In the genomic region with DNA sequence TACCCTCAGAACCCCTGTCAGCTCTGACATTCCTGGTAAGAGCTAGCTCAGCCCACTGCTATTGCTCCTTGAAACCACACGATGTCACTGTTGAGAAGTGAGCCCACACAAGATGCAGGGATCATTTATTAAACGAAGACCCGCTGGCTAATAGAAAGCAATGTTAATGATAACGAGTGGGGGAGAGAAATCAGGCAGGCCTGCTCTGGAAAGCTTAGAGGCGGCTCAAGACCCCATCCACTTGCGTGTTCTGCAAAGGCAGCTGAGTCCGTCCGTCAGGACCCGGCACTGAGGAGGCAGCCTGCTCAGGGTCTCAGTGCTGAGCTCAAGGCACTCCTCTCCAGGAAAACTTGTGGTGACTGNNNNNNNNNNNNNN, we compare ENCODE assay signal across 8 mouse cellular contexts. TPM values are rescaled to one million over a fixed set of nuclear protein-coding genes. Genes with fewer than 3 reads are reported as not detected.
DNase-seq lines count a peak whose midpoint lies in the region; ATAC-seq and TF ChIP-seq lines count a peak whose summit lies in the region.

No protein-coding gene starts in this region.

- DNase-seq in left cerebral cortex, adult 2 months (ENCODE audit: extremely low spot score in 1 of 2, low spot score in 2 of 2), result peak in 1 of 2 experiments; percentile 41
- DNase-seq in left cerebral cortex, adult 8-10 months (ENCODE audit: low spot score in 2 of 2), result no peak
- DNase-seq in liver, postnatal 0 days, result peak; percentile 31
- no peak for DNase-seq in T-cell, adult 2 months (ENCODE audit: low spot score)

- 0 out of 2 replicates have a peak overlapping the region, but pooled peaks have one; percentile 2 for H3K4me3 ChIP-seq in left cerebral cortex, adult 2 months
- H3K4me3 ChIP-seq in bone marrow, adult 2 months (replicated peaks; ENCODE audit: control insufficient read depth, low read depth, low read length), result no peak overlapping the region
- H3K4me3 ChIP-seq in forebrain, embryonic 13.5 days, result peak overlapping the region; percentile 32
- H3K4me3 ChIP-seq in intestine, embryonic 16.5 days (ENCODE audit: low read length), result peak overlapping the region; percentile 38
- H3K4me3 ChIP-seq in liver, postnatal 0 days (ENCODE audit: low read depth, low read length), result no peak overlapping the region
- H3K4me3 ChIP-seq in neural tube, embryonic 14.5 days (ENCODE audit: low read depth, low read length), result peak overlapping the region; percentile 23; the same call in 1 of the 2 replicates

- H3K27ac ChIP-seq in left cerebral cortex, adult 2 months, result no peak overlapping the region
- no peak overlapping the region for H3K27ac ChIP-seq in bone marrow, adult 2 months (ENCODE audit: control insufficient read depth, insufficient read depth, low read depth, low read length, poor library complexity)
- H3K27ac ChIP-seq in forebrain, embryonic 13.5 days, result no peak overlapping the region
- H3K27ac ChIP-seq in intestine, embryonic 16.5 days (ENCODE audit: low read length), result no peak overlapping the region
- H3K27ac ChIP-seq in liver, postnatal 0 days (ENCODE audit: low read depth), result no peak overlapping the region
- no peak overlapping the region for H3K27ac ChIP-seq in neural tube, embryonic 14.5 days (ENCODE audit: low read depth, low read length)

- peak; percentile 84 for ATAC-seq in forebrain, embryonic 13.5 days
- ATAC-seq in intestine, embryonic 16.5 days, result peak; percentile 82
- peak; percentile 29; the same call in 1 of the 2 replicates for ATAC-seq in liver, postnatal 0 days
- ATAC-seq in neural tube, embryonic 14.5 days (ENCODE audit: low read depth), result peak; percentile 88

- no peak for TF ChIP-seq EP300 in liver, postnatal 0 days (IDR thresholded peaks at IDR 0.05; ENCODE audit: low read depth)

- TF ChIP-seq CTCF in left cerebral cortex, adult 2 months (IDR thresholded peaks at IDR 0.05), result peak; percentile 67
- peak; percentile 38; the same call in 1 of the 2 replicates for TF ChIP-seq CTCF in bone marrow, adult 2 months (IDR thresholded peaks at IDR 0.05; ENCODE audit: control insufficient read depth, insufficient read depth, low read length)
- TF ChIP-seq CTCF in liver, postnatal 0 days (IDR thresholded peaks at IDR 0.05; ENCODE audit: low read depth), result peak; percentile 76

- 8% methylated on average over 9 of the region's 9 CpGs for WGBS in bone marrow, adult 2 months
- WGBS in forebrain, embryonic 13.5 days, result 1% methylated on average over 9 of the region's 9 CpGs
- WGBS in intestine, embryonic 16.5 days, result 3% methylated on average over 9 of the region's 9 CpGs
- 4% methylated on average over 9 of the region's 9 CpGs for WGBS in liver, postnatal 0 days (ENCODE audit: insufficient replicate concordance)
- WGBS in neural tube, embryonic 14.5 days, result 0% methylated on average over 9 of the region's 9 CpGs

- no peak for TF ChIP-seq POLR2A in bone marrow, adult 2 months (IDR thresholded peaks at IDR 0.05; ENCODE audit: borderline replicate concordance, control insufficient read depth, low read depth, low read length)

- H3K4me2 ChIP-seq in forebrain, embryonic 13.5 days, result peak overlapping the region; percentile 66
- peak overlapping the region; percentile 72 for H3K4me2 ChIP-seq in intestine, embryonic 16.5 days (ENCODE audit: low read depth, low read length)
- H3K4me2 ChIP-seq in liver, postnatal 0 days (ENCODE audit: low read depth, low read length), result peak overlapping the region; percentile 49
- H3K4me2 ChIP-seq in neural tube, embryonic 14.5 days (ENCODE audit: low read depth, low read length), result peak overlapping the region; percentile 62

- 0 out of 2 replicates have a peak, but pooled peaks cover 2% of the 10 kb centered on the region for H3K27me3 ChIP-seq in forebrain, embryonic 13.5 days
- H3K27me3 ChIP-seq in intestine, embryonic 16.5 days (replicated peaks; ENCODE audit: control insufficient read depth, insufficient read depth, low read length), result no peaks in the 10 kb centered on the region
- no peaks in the 10 kb centered on the region; the same call in 1 of the 2 replicates for H3K27me3 ChIP-seq in liver, postnatal 0 days (ENCODE audit: insufficient read depth, low read length)
- H3K27me3 ChIP-seq in neural tube, embryonic 14.5 days (ENCODE audit: control insufficient read depth, insufficient read depth, low read length), result no peaks in the 10 kb centered on the region

- no peaks in the 10 kb centered on the region for H3K4me1 ChIP-seq in bone marrow, adult 2 months (ENCODE audit: control insufficient read depth, insufficient read depth, low read length)
- peaks cover 5% of the 10 kb centered on the region; the same call in 1 of the 2 replicates for H3K4me1 ChIP-seq in forebrain, embryonic 13.5 days
- peaks cover 4% of the 10 kb centered on the region for H3K4me1 ChIP-seq in intestine, embryonic 16.5 days (ENCODE audit: control insufficient read depth, insufficient read depth, low read length)
- no peaks in the 10 kb centered on the region for H3K4me1 ChIP-seq in liver, postnatal 0 days (ENCODE audit: insufficient read depth)
- no peaks in the 10 kb centered on the region for H3K4me1 ChIP-seq in neural tube, embryonic 14.5 days (ENCODE audit: control insufficient read depth, insufficient read depth, low read length)

- intact Hi-C loops in left cerebral cortex, adult 2 months (cut with DNase I), result no loop called here

- H3K36me3 ChIP-seq in forebrain, embryonic 13.5 days (ENCODE audit: poor library complexity, severe bottlenecking), result no peaks in the 10 kb centered on the region
- H3K36me3 ChIP-seq in intestine, embryonic 16.5 days (ENCODE audit: control insufficient read depth, insufficient read depth, low read length), result no peaks in the 10 kb centered on the region
- no peaks in the 10 kb centered on the region for H3K36me3 ChIP-seq in liver, postnatal 0 days (replicated peaks; ENCODE audit: insufficient read depth, low read length)
- H3K36me3 ChIP-seq in neural tube, embryonic 14.5 days (ENCODE audit: control insufficient read depth, insufficient read depth, low read length), result no peaks in the 10 kb centered on the region

- H3K9ac ChIP-seq in forebrain, embryonic 13.5 days, result peak overlapping the region; percentile 53; the same call in 1 of the 2 replicates
- peak overlapping the region; percentile 54; the same call in 1 of the 2 replicates for H3K9ac ChIP-seq in intestine, embryonic 16.5 days (ENCODE audit: low read depth, low read length)
- no peak overlapping the region for H3K9ac ChIP-seq in liver, postnatal 0 days (replicated peaks)
- 0 out of 2 replicates have a peak overlapping the region, but pooled peaks have one; percentile 39 for H3K9ac ChIP-seq in neural tube, embryonic 14.5 days (replicated peaks; ENCODE audit: low read depth, low read length)

- no peaks in the 10 kb centered on the region for H3K9me3 ChIP-seq in forebrain, embryonic 13.5 days (replicated peaks)
- no peaks in the 10 kb centered on the region for H3K9me3 ChIP-seq in intestine, embryonic 16.5 days (ENCODE audit: control insufficient read depth, low read length)
- no peaks in the 10 kb centered on the region for H3K9me3 ChIP-seq in liver, postnatal 0 days (ENCODE audit: low read length)
- H3K9me3 ChIP-seq in neural tube, embryonic 14.5 days (ENCODE audit: control insufficient read depth, low read length), result no peaks in the 10 kb centered on the region

RNA-seq across cellular contexts. Expression of gene Tmco5, which starts 15.5 kb away (rescaled TPM):
- 1 to 10 TPM; 4.1 to 4.2 TPM for total RNA-seq in left cerebral cortex, adult 2 months (2021)
- 1 to 10 TPM in 3 of 4 experiments, under 1 TPM in 1; 0.44 to 2.9 (median 1.6) TPM for total RNA-seq in left cerebral cortex, adult 8-10 months (2022)
- polyA plus RNA-seq in bone marrow, adult 2 months (2011; ENCODE audit: insufficient read depth, insufficient read length, low replicate concordance, missing spikeins), result not detected in 2 replicates
- polyA plus RNA-seq in forebrain, embryonic 13.5 days (2015; fragmentation: Nextera tagmentation; extraction: Ambion mirVana), result not detected in 2 replicates
- not detected in 2 replicates for polyA plus RNA-seq in intestine, embryonic 16.5 days (2015; fragmentation: Nextera tagmentation; extraction: Ambion mirVana)
- not detected in 2 replicates for polyA plus RNA-seq in liver, postnatal 0 days (2015; fragmentation: Nextera tagmentation; extraction: Ambion mirVana)
- polyA plus RNA-seq in neural tube, embryonic 14.5 days (2014; fragmentation: Nextera tagmentation; extraction: Ambion mirVana), result not detected in 2 replicates

Comparison
In these comparisons a context has a peak if more than half of its experiments do, and no peak if none do; other contexts are left out.
1. H3K4me3 ChIP-seq: peak in left cerebral cortex, adult 2 months (single experiment), forebrain, embryonic 13.5 days (single experiment), intestine, embryonic 16.5 days (single experiment) and neural tube, embryonic 14.5 days (single experiment); none in bone marrow, adult 2 months (single experiment) and liver, postnatal 0 days (single experiment).
2. ATAC-seq: peak in every context shown above with its lines; median percentile 88 in neural tube, embryonic 14.5 days; 84 in forebrain, embryonic 13.5 days; 82 in intestine, embryonic 16.5 days; 29 in liver, postnatal 0 days.
3. Peak in every context shown above with its lines, with median percentiles within 50 percentile points of each other: CTCF ChIP-seq and H3K4me2 ChIP-seq.